Mouse (Mus musculus): ENCODE data around the gene Ltb.

- TF ChIP-seq CTCF (IDR thresholded peaks at IDR 0.05 in 2 of 3, conservative IDR thresholded peaks at IDR 0.05 in 1 of 3; ENCODE audit: control insufficient read depth in 1 of 3, insufficient read depth in 1 of 3, low read depth in 2 of 3, low read length in 3 of 3, poor library complexity in 1 of 3, severe bottlenecking in 1 of 3) (no peak), ZKSCAN1 (IDR thresholded peaks at IDR 0.05; ENCODE audit: low read depth, low read length) (no peak), POLR2A (IDR thresholded peaks at IDR 0.05; ENCODE audit: control insufficient read depth in 1 of 2, insufficient read depth in 1 of 2, low read depth in 1 of 2, low read length in 2 of 2, poor library complexity in 1 of 2) (no peak; a peak in 1 of 4 replicates), POLR2AphosphoS2 (IDR thresholded peaks at IDR 0.05; ENCODE audit: low read length) (no peak)
These were observed 6.2 kb downstream of the Ltb start for GRCm38 (mm10) chr17:35200398-35200797.
